Mouse (Mus musculus): Measurements from ENCODE around the gene Ndufb8.

The Ndufb8 gene

DNA sequence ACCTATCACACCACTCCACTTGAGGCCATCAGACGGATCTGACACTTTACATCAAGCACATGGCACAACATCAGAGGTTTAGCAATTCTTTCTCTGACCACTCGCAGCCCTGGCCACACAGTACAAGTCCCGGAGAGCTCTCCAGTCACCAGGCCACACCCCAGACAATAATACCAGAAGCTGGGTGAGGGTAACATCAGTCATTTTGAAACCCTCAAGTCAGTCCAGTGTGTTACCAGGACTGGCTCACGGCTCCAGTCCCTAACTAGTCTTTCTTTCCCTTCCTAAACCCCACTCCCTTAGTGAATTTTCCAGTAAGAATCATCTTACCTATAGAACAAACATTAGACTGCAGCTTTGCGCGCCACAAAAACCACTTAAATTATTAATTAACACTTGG lies 25.2 kb downstream of the Ndufb8 start:
- no peak for DNase-seq (ENCODE audit: low spot score)

DNA sequence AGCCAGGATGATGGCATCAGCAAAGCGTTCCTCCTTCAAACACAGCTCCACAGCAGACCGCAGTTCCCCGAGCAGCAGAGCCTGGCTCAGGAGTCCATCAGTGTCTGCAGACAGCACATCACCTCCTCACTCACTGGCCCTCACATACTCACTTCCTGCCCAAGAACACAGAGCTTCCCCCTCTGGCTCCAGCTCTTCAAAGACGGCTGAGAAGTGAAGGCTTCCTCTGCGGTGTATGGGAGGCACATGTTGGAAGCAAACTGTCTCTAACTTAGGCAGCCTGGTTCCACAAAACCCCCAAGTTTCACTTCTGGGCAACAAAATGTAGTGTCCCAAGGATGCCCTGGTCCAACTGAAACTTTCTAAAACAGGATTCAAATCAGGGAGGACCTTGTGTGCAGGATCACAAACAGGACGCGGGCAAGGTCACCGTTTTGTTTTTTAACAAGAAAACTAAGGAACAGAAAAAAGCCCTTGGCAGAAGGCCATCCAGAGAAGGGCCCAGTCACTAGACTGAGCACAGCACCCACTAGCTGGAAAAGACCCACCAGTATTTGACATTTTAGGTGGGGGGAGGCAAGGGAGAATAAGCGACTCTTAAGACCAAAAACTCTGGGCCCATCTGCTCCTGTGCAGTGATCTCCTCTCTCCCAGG lies 29.6 kb downstream of the Ndufb8 start:
- DNase-seq (ENCODE audit: low spot score) = no peak

DNA sequence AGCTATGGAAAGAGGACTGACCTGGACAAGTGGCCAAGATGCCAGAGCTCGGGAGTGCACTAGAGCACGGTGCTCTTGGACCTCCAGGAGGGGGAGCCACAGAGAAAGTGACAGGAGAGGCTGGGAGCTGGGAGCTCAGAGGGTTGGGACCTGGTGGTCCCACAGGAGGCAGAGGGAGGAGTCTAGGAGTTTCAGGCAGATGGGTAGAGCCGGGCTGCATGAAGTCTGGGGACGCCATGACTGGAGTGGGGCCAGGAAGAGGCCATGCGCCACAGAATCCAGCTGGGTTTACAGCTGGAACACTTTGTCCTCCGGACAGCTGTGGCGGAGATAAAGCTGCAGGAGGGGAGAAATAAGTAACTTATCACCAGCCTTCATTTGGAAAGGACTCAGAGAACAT lies 36.1 kb downstream of the Ndufb8 start:
- DNase-seq (ENCODE audit: low spot score) = peak; percentile 61

DNA sequence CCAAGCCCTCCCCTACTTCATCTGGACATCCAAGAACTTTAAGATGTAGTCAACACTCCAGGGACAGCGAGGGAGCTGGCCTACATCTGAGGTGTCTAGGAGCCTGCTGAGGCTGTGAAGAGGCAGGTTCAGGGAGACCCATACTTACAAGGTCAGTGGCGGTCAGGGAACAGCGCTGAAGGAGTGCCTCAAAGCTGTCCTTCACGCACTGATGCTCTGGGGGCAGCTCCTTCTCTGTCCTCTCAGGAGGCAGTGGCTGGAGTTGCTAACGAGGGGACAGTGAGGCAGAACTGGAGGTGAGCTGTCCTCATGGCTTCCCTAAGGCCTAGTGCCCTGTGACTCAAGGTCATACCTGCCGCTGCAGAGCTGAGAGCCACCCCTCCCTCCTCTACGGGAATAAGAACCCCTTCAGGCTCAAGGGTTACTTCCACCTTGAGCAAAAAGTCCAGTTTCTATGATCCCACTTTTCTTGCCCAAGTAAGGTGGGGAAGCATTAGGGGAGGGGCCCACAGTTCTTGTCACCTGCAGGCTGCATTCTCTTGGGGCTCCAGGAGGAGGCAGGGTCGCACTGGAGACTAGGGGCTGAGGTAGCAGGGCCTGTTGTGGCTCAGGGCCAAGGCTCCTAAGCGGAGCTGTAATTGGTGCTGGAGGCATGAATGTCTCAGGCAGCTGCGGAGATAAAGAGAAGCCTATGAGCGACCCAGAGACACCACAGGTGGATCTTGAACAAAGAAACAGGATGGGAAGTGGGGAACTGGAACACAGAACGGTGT lies 37.1 kb downstream of the Ndufb8 start:
- DNase-seq (ENCODE audit: low spot score) = no peak

DNA sequence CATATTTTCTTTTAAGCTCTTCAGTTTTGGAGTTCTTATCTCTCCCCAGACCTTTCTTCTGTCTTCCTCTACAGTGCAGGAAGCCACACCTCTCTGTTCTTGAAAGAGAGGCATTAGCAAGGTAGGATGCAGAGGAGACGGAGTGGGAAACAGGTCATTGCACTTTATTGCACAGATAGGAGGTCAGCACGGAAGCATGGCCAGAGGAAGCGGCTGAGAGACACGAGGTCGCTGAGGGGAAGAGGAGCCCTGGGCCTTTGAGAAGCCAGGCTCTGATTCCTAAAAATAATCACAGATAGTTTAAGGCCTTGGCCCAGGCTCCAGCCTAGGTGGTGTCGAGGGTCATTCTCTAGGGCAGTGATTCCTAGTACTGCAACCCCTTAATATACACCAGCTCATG lies 39.5 kb downstream of the Ndufb8 start:
- no peak for DNase-seq (ENCODE audit: low spot score)

DNA sequence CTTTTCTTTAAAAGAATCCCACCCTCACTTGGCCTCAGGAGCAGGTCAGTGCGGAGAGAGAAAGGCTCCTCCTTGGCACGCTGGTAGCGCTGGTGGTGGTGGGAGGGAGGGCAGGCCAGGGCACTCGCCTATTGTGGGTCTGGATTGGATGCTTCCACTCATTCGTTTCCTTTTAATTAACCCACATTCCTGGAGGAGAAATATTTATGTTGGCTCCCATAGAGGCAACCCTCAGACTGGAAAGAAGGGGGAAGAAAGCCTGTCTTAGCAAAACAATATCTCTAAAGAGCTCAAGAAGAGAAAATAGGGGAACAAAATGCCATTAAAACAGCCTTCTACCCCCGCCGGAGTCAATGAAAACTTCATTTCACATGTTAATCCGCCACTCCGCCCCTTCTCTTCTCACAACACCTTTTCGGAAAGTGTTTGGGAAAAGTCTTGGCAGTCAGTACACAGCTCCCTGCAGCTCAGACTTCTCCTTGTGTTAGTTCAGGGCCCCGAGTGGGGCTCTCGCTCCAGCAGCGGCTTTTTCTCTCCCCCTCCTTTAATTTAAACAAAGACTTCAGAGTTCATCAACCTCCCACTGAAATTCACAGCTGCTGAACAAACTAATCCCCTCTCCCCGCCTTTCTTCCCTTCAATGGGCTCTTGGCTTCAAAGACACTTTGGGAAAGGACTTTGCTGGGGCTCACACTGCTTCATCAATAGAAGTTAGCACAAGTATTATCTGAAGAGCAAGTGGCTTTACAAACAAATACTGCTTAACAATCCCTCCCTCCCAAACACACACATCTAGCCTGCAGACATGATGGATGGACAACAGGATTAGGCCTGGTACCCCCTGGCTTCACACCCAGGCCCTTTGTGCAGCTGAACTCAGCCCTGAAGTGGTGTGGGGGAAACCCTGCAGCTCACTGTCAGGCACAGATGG lies 40.5 kb downstream of the Ndufb8 start:
- DNase-seq (ENCODE audit: low spot score) = peak; percentile 76

DNA sequence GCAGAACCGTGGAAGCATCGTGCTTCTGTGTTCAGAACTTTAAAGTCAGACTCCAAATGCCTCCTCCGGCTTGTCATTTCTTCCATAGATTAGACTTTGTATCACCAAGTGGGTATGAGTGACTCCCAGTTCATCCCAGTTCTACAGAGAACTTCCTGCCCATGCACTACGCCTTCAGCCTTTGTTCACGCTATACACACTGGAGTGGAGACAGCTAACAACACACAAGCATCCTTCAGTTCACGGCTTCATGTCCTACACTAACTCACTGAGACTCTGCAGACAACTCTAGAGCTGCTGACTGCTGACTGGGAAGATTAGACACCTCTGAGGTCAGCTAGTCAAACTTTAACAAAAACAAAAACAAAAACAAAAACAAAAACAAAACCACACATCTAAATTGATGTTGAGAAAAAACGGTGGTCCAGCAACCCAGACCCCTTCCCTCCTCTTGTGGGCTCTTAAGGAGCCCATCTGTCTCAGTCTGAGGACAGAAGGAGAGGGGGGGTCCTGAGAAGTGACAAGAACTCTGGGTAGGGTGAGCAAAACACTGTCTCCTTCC lies 41.2 kb downstream of the Ndufb8 start:
- peak; percentile 26 for DNase-seq (ENCODE audit: low spot score)

DNA sequence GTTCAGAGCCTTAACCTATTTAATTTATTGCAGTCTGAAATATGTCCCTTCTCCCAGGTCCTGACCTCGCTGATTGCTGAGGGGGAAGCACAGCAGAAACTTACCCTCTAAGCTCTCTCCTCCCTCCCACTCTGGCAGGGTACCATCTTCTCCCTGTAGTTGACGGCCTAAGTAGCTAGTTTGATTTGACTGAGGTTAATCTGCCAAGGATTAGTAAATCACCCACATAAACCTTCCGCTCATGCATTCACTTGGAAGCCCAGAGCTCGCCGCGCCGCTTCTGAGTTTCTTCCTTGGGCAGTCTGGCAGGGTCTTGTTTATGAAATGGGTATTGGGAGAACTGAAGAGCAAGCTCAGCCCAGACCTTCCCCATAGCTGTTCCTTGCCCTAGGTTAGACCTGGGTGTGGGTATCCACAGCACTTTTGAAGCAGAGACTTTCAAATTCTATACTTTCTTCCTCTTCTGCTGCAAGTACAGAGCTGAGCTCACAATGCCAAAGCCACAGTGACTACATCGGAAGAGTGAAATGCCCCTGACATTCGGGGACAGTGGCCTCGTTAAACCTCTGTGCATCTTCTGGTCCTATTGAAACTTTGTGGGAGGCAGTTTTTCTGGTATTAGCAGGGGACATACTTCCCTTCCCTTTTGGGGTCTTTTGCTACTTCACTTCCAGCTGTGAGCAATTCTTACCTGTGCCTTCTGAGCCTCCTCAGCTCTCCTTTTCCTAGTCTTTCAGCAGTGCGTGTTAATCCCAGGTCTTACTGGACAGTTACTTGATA lies 42.0 kb downstream of the Ndufb8 start:
- peak; percentile 54 for DNase-seq (ENCODE audit: low spot score)

DNA sequence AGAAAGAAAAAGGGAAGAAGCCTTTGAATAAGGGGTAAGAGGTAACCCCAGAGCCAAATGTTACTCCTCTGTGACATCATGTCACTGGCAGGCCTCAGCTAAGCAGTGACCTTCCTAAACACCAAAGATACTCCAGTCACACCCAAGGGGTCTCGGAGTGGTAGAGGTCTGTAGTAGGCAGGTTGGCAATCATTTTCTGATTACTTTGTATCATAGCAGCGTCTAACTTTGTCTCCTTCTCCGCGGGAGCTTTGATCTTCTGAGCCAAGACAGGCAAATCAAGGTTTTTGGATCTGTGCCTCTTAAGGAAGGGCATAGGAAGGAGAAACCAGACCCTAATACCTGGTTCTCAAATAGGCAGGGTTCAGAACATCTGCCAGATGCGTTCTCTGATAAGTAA lies 42.6 kb downstream of the Ndufb8 start:
- no peak for DNase-seq (ENCODE audit: low spot score)

DNA sequence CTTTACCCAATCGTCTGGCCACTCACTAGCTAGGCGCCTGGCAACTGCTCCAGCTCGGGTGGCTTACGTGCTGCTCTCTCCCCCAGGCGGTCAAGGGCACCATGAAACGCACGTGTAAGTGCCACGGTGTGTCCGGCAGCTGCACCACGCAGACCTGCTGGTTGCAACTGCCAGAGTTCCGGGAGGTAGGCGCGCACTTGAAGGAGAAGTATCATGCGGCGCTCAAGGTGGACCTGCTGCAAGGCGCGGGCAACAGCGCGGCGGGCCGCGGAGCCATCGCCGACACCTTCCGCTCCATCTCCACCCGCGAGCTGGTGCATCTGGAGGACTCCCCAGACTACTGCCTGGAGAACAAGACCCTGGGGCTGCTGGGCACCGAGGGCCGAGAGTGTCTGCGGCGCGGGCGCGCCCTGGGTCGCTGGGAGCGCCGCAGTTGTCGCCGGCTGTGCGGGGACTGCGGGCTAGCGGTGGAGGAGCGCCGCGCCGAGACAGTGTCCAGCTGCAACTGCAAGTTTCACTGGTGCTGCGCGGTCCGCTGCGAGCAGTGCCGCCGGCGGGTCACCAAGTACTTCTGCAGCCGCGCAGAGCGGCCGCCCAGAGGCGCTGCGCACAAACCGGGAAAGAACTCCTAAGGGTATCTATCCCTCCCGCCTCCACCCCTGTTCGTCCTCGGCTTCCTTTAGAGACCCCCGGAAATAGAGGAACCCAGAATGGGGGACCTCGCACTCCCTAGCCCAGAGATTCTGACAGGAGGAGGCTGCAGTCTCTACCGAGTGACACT lies 43.6 kb downstream of the Ndufb8 start:
- DNase-seq (ENCODE audit: low spot score) = peak; percentile 71

DNA sequence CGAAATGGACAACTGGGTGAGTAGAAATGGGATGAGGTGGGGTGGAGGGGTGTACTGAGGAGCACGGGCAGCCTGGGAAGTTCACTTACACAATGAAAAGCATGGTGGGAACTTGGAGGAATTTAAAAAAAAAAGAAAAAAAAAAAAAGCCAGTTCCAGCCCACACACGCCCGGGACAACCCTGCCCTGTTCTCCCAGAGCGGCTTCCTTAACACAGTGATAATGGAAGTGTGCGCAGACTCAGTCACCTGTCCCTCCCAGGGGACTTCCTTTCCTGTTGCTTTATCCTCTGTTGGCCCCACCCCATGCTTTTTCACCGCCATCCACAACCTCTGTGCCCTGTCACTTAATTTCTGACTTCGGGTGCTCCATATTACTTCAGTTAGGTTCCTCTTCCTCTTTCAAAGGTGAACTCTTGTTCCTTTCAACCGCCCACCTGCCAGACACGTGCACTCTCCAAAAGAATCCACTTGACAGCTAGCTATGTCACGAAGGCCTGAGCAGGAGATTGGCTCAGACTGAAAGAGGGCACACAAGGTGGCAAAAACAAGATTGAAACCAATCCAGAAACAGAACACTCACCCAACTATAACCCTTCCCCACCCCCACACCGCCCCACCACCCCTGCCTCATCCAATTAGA lies 44.6 kb downstream of the Ndufb8 start:
- DNase-seq (ENCODE audit: low spot score) = no peak

DNA sequence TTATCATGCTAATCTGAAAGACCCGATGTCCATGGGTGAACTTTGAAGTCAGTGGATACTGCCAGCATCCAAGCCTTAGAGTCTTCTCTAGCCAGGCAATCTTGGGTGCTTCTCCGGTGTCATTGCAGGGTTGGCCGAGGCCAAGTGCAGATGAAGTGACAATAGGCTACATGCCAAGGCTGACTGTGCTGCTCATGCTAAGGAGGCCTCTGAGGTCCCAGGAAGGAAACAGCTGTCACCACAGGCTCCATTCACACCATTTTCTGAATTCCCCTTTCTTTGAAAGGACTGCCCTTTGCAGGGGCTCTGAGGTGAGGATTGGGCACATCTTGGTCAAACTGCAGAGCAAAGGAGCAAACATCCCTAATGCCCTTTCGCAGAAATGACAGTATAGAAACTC lies 52.5 kb downstream of the Ndufb8 start:
- no peak for DNase-seq (ENCODE audit: low spot score)

DNA sequence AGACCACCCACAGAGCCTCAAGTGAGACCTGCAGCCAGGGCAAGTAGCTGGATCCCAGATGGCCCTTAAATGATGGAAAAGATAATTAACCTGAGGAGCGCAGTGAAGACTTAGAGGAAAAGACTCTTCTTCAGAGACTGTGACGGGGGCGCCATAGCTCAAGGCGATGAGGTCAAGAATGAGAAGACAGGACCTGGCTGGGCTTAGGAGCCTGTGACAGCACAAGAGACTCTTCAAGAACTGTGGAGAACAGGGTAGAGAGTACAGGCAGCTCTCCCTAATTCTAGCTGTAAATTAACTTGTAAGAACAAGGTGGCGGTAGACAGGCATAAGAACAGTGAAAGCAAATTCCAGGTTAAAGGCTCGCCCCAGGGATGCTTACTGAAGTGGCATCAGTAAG lies 53.3 kb downstream of the Ndufb8 start:
- no peak for DNase-seq (ENCODE audit: low spot score)

DNA sequence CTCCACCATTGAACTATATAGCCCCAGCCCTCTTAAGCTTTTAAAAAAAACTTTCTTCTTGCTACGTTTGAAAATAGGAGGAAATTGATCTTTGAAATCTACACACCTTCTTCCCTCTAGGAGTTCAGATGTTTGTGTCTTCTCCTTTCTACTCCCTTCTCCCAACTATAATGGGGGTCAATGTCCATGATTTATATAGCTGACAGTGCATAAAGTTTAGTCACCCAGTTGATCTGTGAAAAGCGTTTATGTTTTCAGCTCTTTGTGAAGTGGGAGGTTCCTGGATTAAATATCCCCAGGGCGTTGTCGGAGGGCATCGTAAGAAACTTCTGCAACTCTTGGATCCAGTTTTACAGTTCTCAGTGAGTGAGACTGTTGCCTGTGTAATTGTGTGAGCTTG lies 55.0 kb downstream of the Ndufb8 start:
- DNase-seq (ENCODE audit: low spot score) = no peak

DNA sequence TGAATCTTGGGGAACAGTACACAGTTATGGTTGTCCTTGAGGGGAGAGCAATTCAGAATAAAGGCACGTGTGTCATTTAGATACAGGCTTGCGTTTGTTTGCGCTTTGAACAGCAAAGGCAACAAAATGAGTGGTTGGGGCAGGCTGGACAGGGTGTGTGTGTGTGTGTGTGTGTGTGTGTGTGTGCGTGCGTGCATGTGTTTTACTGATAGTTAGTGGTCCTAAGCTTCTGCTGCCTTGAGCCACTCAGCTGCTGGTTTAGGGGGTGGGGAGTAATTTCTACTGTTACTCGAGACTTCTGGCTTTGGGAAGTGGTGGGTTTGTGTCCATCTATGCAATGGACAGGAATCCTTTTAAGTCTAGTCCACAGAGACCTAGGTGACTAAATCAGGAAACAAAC lies 56.3 kb downstream of the Ndufb8 start:
- DNase-seq (ENCODE audit: low spot score) = no peak
